Mouse (Mus musculus): ENCODE results near the gene Hamp2.

DNA sequence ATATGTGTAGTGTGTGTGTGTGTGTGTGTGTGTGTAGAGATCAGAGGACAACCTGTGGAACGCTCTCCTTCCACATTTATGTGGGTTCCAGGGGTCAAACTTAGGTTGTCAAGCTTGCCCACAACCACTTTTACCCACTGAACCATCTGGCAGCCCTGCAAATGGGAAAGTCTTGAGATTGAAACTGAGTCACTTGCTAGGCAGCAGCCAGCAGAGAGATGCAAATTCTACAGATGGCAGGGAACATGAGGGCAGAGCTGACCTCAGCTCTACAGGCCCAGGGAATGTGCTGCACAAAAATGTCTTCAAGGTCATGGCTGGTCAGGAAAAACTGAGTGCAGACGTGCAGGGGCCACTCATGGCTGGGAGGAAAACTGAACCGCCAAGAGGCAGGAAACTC lies 43.1 kb downstream of the Hamp2 start:
- TF ChIP-seq GATA1 (IDR thresholded peaks at IDR 0.05; ENCODE audit: borderline replicate concordance, low read length) = no peak
- TF ChIP-seq FLI1 (IDR thresholded peaks at IDR 0.05; ENCODE audit: low read length) = no peak
